Mouse (Mus musculus) limb, embryonic 15.5 days (tissue): ENCODE data around the gene Daam1. TPM values are rescaled to one million over a fixed set of nuclear protein-coding genes. Genes with fewer than 3 reads are reported as not detected.

Experiments
- ATAC-seq: fragments of 200-750 bp; cut with Nextera tagmentation; 2 replicates; pipeline ENCODE4 v1.8.0; 2017; ENCODE audit warnings: low read depth, moderate TSS enrichment; ENCODE audit not compliant: insufficient number of reproducible peaks, low FRiP score, low TSS enrichment
- H3K27ac ChIP-seq: fragments of 300-500 bp; sonication (generic); 2 replicates; pipeline ENCODE4 v1.5.1; 2015; ENCODE audit warnings: moderate library complexity, mild to moderate bottlenecking, inconsistent platforms
- H3K27me3 ChIP-seq: fragments of 300-500 bp; sonication (generic); 2 replicates; pipeline ENCODE4 v1.6.1; 2015; ENCODE audit warnings: inconsistent platforms
- H3K36me3 ChIP-seq: fragments of 300-500 bp; sonication (generic); 2 replicates; pipeline ENCODE4 v1.6.1; 2015; ENCODE audit warnings: inconsistent platforms
- H3K4me1 ChIP-seq: fragments of 300-500 bp; sonication (generic); 2 replicates; pipeline ENCODE4 v1.6.1; 2015; ENCODE audit warnings: inconsistent platforms
- H3K4me2 ChIP-seq: fragments of 300-500 bp; sonication (generic); 2 replicates; pipeline ENCODE4 v1.6.1; 2015; ENCODE audit warnings: mild to moderate bottlenecking, inconsistent platforms
- H3K4me3 ChIP-seq: fragments of 300-500 bp; sonication (generic); 2 replicates; pipeline ENCODE4 v1.5.1; 2015; ENCODE audit warnings: mild to moderate bottlenecking, inconsistent platforms
- H3K9ac ChIP-seq: fragments of 300-500 bp; sonication (generic); 2 replicates; pipeline ENCODE4 v1.6.1; 2015; ENCODE audit warnings: inconsistent platforms
- H3K9me3 ChIP-seq: fragments of 300-500 bp; sonication (generic); 2 replicates; pipeline ENCODE4 v1.6.1; 2016; ENCODE audit warnings: inconsistent platforms
- WGBS: fragments of 180-500 bp; shearing (Covaris S2); methylation state at CpG from one replicate; pipeline ENCODE4 v1.1.7; 2015; 5-methylcytosine and 5-hydroxymethylcytosine counted together
- polyA plus RNA-seq: library from polyadenylated mRNA; unstranded; fragments of >200 nt; fragmentation: Nextera tagmentation; extraction: Ambion mirVana; gene quantifications from 2 replicates; pipeline ENCODE4 v1.2.1, GENCODE M21; 2015

Gene Daam1
- polyA plus RNA-seq = 8.3 and 10.5 TPM in 2 replicates

DNA sequence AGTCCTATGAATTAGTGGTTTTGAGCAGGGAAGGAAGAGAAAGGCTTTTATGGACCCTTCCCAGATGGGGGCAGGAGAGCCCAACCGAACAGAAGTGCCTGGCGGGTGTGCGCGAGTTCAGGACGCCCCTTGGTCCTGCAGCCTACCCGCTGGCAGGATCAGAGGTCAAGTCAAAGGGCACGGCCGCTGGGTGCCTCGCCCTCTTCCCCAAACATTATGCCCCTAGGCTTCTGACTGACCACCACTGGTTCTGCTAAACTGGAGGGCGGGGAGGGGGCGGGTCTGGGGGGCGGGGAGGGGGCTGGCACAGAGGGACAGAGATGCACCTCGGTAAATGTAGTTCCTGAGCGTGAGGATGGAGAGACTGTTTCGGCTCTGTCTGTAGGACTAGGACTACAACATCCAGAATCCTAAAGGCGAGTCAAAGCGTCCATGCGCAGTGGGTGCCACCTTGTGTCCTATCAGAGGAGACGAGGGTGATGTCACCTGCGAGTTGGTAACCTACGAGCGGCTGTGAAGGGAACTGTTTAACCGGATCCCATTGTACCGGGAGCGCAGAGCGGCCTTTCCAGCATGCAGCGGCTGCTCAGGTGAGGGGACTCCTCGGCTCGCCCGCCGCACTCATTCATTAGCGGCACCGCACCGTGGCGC lies at the start of gene Daam1:
Gene Daam1, plus strand, starts transcription at position 472 of the 651 bp plus-strand sequence.
- ATAC-seq = peak; percentile 100
- Histone ChIP-seq H3K4me1 (peaks cover 18% of the 10 kb centered on the region), H3K4me2 (peak within 1 kb of the TSS; percentile 93), H3K4me3 (peak within 1 kb of the TSS; percentile 95), H3K36me3 (no peaks in the 10 kb centered on the region), H3K9ac (peak within 1 kb of the TSS; percentile 79), H3K9me3 (no peaks in the 10 kb centered on the region), H3K27me3 (no peaks in the 10 kb centered on the region), H3K27ac (peak within 1 kb of the TSS; percentile 94)
- under 1% methylated on average over 35 of the region's 35 CpGs for WGBS

DNA sequence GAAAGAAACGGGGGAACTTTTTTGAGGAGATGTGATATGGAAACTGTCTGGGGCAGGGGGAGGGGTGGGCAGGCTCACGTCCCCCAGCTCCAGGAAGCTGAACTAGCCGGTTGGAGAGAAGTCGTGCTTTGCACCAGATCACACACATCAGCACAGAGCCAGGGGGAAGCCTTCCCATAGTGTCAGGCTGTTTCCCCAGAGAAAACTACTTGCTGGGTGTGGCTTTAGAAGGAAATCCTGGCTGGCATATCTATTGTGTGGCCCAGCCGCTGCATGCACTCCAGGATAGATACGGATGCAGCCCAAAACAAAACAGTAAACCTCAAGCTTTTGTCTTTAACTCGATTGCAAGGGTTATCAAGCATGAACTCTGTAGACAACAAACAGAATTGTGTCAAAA lies 49.7 kb upstream of the Daam1 start:
- no peaks in the 10 kb centered on the region for H3K9me3 ChIP-seq
- H3K27ac ChIP-seq = no peak overlapping the region
- peaks cover 6% of the 10 kb centered on the region for H3K4me1 ChIP-seq
- no peak overlapping the region for H3K4me3 ChIP-seq
- no peak for ATAC-seq
- 48% methylated on average over 7 of the region's 7 CpGs for WGBS
- H3K36me3 ChIP-seq = no peaks in the 10 kb centered on the region
- no peaks in the 10 kb centered on the region for H3K27me3 ChIP-seq
- no peak overlapping the region for H3K4me2 ChIP-seq
- no peak overlapping the region for H3K9ac ChIP-seq

DNA sequence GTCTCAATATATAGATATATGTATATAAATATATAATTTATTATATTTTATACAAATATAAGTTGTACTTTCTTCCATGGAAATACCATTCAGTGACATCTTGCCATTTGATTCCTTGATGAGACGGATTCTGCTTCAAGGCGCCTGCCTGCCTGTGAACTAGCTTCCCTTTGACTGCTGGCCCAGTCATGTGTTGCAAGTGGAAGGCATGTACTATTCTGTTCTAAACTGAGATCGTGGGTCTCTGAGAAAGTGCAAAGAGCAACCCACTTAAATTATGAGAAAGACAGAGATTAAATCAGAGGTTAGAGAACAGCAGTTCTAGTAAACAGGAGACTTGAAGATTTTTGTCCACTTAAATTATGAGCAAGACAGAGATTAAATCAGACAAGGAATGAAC lies 46.9 kb upstream of the Daam1 start:
- Histone ChIP-seq H3K27ac (no peak overlapping the region), H3K9me3 (no peaks in the 10 kb centered on the region), H3K4me3 (no peak overlapping the region), H3K27me3 (no peaks in the 10 kb centered on the region), H3K36me3 (no peaks in the 10 kb centered on the region), H3K9ac (no peak overlapping the region), H3K4me1 (peaks cover 2% of the 10 kb centered on the region; the same call in 1 of the 2 replicates), H3K4me2 (no peak overlapping the region)
- no peak for ATAC-seq
- WGBS = 82% methylated on average over 3 of the region's 3 CpGs

DNA sequence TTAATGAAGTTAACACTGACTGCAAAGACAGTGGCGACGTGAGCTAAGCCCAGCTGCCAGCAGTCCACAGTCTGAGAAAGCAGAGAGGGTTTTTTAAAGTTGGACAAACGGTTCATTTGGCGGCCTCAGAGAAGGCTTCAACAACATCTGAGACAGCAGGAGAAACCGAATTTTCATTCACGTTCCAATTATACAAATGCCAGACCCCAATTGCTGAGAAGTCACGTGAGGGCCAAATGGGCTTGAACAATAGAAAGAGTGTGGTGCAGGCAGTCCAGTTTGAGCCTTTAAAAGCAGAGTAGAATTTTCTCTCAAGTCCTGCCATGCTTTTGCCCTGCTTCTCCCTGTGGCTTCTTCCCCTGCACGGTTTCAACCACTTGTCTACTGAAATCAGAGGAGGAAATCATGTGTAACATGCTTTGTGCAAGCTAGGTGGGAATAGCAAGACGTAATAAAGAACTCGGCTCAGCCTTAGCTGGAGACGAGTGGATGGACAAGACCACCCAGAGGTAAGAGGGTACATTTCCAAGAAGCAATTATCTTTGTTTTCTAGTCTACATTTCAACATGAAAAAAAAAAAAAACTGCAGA lies 46.1 kb upstream of the Daam1 start:
- H3K27ac ChIP-seq = no peak overlapping the region
- no peak overlapping the region for H3K4me3 ChIP-seq
- no peaks in the 10 kb centered on the region for H3K27me3 ChIP-seq
- no peak overlapping the region for H3K4me2 ChIP-seq
- H3K4me1 ChIP-seq = no peaks in the 10 kb centered on the region
- no peak for ATAC-seq
- H3K9ac ChIP-seq = no peak overlapping the region
- 50% methylated on average over 11 of the region's 11 CpGs for WGBS
- no peaks in the 10 kb centered on the region for H3K36me3 ChIP-seq
- no peaks in the 10 kb centered on the region for H3K9me3 ChIP-seq

DNA sequence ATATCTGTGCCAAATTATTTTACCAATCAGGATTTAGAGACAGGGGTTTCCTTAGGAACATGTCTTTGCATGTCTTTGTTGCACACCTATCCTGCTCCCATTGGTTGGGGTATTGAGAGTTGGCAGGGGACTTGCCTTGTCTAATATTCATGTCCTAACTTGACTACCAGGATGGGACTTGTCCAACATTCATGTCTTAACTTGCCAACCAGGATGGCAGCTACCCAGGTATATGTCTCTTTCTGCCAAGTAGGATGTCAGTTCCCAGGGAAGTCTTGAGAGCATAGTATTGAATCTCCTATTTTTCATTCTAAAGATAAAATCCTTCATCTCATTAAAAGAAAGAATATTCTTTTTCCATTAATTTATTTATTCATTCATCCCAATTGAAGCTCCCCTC lies 44.4 kb upstream of the Daam1 start:
- Histone ChIP-seq H3K27me3 (no peaks in the 10 kb centered on the region), H3K36me3 (no peaks in the 10 kb centered on the region)
- no peak for ATAC-seq

DNA sequence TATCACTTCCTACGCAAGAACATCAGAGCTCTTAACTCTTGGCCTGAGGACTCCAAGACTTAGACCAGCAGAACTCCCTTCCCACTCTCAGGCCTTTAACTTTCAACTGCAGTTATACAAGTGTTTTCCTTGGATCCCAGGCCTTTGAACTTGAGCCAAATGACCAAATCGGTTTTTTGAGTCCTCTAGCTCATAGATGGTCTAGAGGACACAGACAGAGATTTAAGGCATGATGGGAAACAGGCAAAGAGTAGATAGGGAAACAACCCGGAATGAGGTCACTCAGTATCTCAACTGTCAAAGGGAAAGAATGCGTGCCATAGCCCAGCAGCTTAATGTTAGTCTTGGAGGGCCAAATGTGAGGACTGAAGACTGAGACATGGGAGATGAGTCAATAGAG lies 42.1 kb upstream of the Daam1 start:
- no peak overlapping the region for H3K4me3 ChIP-seq
- no peaks in the 10 kb centered on the region for H3K9me3 ChIP-seq
- H3K4me2 ChIP-seq = no peak overlapping the region
- H3K27me3 ChIP-seq = no peaks in the 10 kb centered on the region
- H3K4me1 ChIP-seq = no peaks in the 10 kb centered on the region
- no peaks in the 10 kb centered on the region for H3K36me3 ChIP-seq
- WGBS = 82% methylated on average over 4 of the region's 4 CpGs
- ATAC-seq = no peak
- H3K9ac ChIP-seq = no peak overlapping the region
- no peak overlapping the region for H3K27ac ChIP-seq

More for the DNA sequence above, 44.4 kb upstream of the Daam1 start:
- H3K4me2 ChIP-seq = no peak overlapping the region
- H3K27ac ChIP-seq = no peak overlapping the region
- no peak overlapping the region for H3K9ac ChIP-seq
- H3K4me1 ChIP-seq = no peaks in the 10 kb centered on the region
- H3K9me3 ChIP-seq = no peaks in the 10 kb centered on the region
- H3K4me3 ChIP-seq = no peak overlapping the region

DNA sequence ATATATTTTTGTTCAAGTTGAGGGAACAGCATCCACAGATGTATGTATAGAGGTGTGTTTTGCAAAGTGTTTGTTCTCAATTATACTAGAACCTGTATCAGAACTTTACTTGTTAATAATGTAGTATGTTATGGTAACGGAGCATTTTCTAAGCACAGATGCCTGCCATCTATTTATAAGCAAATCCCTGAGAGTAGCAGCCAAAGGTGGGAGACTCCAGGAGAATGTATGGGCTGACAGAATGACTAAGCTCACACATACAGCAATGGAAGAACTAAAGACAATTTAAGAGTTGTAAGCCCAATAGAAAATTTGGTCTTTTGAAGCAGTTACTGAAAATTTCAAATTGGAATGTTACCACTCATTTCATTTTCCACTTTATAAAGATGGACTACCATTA lies 40.3 kb upstream of the Daam1 start:
- H3K36me3 ChIP-seq = no peaks in the 10 kb centered on the region
- no peaks in the 10 kb centered on the region for H3K9me3 ChIP-seq
- H3K27ac ChIP-seq = no peak overlapping the region
- no peak overlapping the region for H3K4me3 ChIP-seq
- no peak overlapping the region for H3K9ac ChIP-seq
- H3K4me2 ChIP-seq = no peak overlapping the region
- H3K27me3 ChIP-seq = no peaks in the 10 kb centered on the region; the same call in 1 of the 2 replicates
- H3K4me1 ChIP-seq = peaks cover 2% of the 10 kb centered on the region; the same call in 1 of the 2 replicates
- 87% methylated on average over 1 of the region's 1 CpGs for WGBS
- ATAC-seq = no peak

DNA sequence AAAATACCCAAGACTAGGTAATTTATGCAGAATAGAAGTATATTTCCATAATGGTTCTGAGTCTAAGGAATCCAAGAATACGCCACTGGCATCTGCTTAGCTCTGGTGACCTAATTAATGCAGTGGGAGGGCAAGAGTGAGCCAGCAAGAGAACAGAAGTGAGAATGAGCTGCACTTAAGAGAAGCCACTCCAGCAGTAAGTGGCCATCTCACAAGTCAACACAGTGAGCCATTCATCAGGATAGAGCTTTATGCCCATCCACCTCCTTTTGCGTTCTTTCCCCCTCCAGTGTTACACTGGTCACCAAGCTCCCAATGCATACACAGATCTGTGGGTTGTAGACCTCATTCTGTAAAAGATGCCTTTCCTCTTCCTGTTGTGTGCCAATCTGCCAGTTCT lies 37.8 kb upstream of the Daam1 start:
- no peak for ATAC-seq
- H3K4me3 ChIP-seq = no peak overlapping the region
- no peaks in the 10 kb centered on the region for H3K9me3 ChIP-seq
- H3K4me1 ChIP-seq = peaks cover 10% of the 10 kb centered on the region; the same call in 1 of the 2 replicates
- no peak overlapping the region for H3K9ac ChIP-seq
- WGBS = 76% methylated on average over 2 of the region's 2 CpGs
- H3K27ac ChIP-seq = no peak overlapping the region
- no peaks in the 10 kb centered on the region for H3K36me3 ChIP-seq
- no peaks in the 10 kb centered on the region; the same call in 1 of the 2 replicates for H3K27me3 ChIP-seq
- H3K4me2 ChIP-seq = no peak overlapping the region

DNA sequence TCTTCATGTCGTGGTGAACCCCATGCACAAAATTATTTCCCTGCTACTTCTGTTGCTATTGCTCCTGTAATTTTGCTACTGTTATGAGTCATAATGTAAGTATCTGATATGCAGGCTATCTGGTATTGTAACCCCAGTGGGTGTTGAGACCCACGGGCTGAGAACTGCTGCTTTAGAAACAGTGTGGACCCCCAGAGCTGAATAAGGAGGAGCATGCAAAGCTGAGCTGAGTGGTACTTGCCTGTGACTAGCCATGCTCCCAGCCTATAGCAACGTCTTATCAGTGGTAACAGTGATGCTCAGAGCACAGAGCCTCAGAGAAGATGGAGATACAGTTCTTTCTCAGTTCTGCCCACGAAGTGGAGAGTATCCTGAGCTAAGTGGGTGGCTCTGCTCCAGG lies 35.3 kb upstream of the Daam1 start:
- Histone ChIP-seq H3K9me3 (no peaks in the 10 kb centered on the region), H3K27me3 (no peaks in the 10 kb centered on the region; the same call in 1 of the 2 replicates), H3K9ac (no peak overlapping the region), H3K27ac (no peak overlapping the region), H3K36me3 (no peaks in the 10 kb centered on the region), H3K4me1 (peaks cover 10% of the 10 kb centered on the region; the same call in 1 of the 2 replicates), H3K4me3 (no peak overlapping the region), H3K4me2 (no peak overlapping the region)
- no peak for ATAC-seq
- 45% methylated on average over 4 of the region's 4 CpGs for WGBS

DNA sequence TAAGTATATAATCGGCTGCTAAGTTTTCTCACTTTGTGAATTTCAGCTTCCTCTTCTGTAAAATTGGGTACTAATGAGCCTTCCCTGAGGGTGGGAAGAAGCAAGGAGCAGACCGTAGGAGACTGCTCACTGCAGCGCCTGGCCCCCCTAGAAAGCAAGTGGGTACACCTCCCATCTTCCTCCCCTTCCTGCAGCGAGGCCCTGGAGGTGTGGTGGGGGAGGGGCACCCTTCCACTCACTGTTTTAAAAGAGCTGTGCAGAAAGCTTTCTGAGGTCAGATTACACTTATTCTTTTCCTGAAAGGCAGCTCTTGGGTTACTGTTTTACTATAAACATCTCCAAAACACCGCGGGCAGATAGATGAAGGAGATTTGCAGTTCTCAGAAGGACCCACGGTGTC lies 34.4 kb upstream of the Daam1 start:
- Histone ChIP-seq H3K9ac (no peak overlapping the region), H3K4me3 (no peak overlapping the region)
- no peak for ATAC-seq

DNA sequence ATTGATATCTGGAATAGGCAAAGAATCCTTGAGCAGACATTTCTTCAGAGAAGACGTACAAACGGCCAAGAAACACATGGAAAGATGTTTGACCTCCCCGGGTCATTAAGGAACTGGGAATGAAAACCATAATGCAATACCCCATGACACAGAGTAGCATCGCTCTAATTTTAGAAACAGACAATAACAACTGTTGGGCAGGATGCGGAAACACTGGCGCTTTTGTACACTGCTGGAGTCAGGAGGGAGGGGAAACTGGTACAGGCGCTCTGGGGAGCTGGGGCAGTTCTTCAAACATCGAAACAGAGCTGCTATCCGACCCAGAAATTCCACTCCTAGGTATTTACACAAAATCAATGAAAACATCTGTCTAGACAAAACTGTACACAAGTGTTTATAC lies 23.6 kb upstream of the Daam1 start:
- Histone ChIP-seq H3K4me3 (no peak overlapping the region), H3K36me3 (no peaks in the 10 kb centered on the region), H3K9me3 (no peaks in the 10 kb centered on the region), H3K4me1 (no peaks in the 10 kb centered on the region), H3K9ac (no peak overlapping the region), H3K27ac (no peak overlapping the region), H3K27me3 (no peaks in the 10 kb centered on the region), H3K4me2 (no peak overlapping the region)
- WGBS = 60% methylated on average over 9 of the region's 9 CpGs
- no peak for ATAC-seq

More for the DNA sequence above, 34.4 kb upstream of the Daam1 start:
- no peak overlapping the region for H3K27ac ChIP-seq
- no peaks in the 10 kb centered on the region for H3K9me3 ChIP-seq
- WGBS = 2% methylated on average over 7 of the region's 7 CpGs
- no peak overlapping the region; the same call in 1 of the 2 replicates for H3K4me2 ChIP-seq
- no peaks in the 10 kb centered on the region for H3K36me3 ChIP-seq
- peaks cover 10% of the 10 kb centered on the region; the same call in 1 of the 2 replicates for H3K4me1 ChIP-seq
- no peaks in the 10 kb centered on the region; the same call in 1 of the 2 replicates for H3K27me3 ChIP-seq

DNA sequence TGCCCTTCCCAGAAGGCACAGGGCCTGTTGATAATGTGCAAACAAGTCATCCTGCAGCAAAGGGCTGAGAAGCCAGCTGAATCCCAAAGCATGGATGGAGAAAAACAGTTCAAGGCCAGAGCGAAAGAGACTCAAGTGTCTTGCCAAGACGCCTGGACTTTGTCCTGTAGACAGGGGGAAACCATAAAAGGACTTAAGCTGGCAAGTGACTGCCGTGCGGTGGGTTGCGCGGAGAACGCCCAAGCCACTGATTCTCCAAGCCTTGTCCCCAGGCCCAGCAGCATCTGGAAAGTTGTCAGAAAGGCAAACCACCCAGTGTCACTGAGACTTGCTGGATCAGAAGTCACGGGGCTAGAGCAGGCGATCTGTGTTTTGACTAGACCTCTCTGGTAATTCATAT lies 22.2 kb upstream of the Daam1 start:
- no peak overlapping the region for H3K4me3 ChIP-seq
- 77% methylated on average over 9 of the region's 9 CpGs for WGBS
- no peaks in the 10 kb centered on the region for H3K36me3 ChIP-seq
- no peaks in the 10 kb centered on the region for H3K9me3 ChIP-seq
- no peak overlapping the region for H3K27ac ChIP-seq
- H3K9ac ChIP-seq = no peak overlapping the region
- no peaks in the 10 kb centered on the region for H3K27me3 ChIP-seq
- no peaks in the 10 kb centered on the region for H3K4me1 ChIP-seq
- no peak; the same call in 1 of the 2 replicates for ATAC-seq
- H3K4me2 ChIP-seq = no peak overlapping the region
